Mouse (Mus musculus) lung, postnatal 0 days (tissue): ENCODE measurements around the gene Kazn.

Source experiments
- CTCF ChIP-seq: IDR thresholded peaks from 2 replicates; pipeline ENCODE4 v1.5.1; 2016; ENCODE audit warnings: antibody characterized with exemption, mild to moderate bottlenecking
- EP300 ChIP-seq: IDR thresholded peaks from 2 replicates; pipeline ENCODE4 v1.6.1; 2016; ENCODE audit warnings: antibody characterized with exemption, mild to moderate bottlenecking, control low read depth

- TF ChIP-seq EP300 (no peak), CTCF (no peak)
Observed at GRCm38 (mm10) chr4:142209476-142209875, 29.7 kb downstream of the Kazn start.
